Mouse (Mus musculus) spleen, postnatal 10 days (tissue): ENCODE measurements around the gene Gm49325.

Source experiments
- DNase-seq, 2 experiments: peaks; one replicate each; pipeline ENCODE4 v3.0.0; 2021 to 2022; ENCODE audit warnings: low spot score in 2 of 2

Gene Gm49325

DNA sequence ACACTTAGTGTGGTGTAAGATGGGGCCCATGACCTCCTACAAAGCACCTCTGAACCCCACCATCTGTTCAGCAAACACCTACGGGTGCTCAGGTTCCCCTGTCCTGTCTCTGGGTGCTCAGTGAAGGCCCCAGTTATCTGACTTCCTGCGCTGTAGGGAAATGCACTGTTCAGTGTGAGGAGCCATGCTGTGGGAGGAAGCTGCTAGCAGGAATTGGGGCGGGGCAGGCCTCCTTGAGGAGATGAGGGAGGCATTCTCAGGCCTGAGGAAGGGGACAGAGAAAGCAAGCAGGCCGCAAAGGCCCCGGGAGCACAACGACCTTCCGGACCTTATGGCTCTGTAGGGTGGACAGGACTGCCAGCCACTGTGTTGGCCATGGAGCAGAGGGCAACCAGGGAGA is 16.9 kb upstream of the Gm49325 start:
- DNase-seq: no peak

DNA sequence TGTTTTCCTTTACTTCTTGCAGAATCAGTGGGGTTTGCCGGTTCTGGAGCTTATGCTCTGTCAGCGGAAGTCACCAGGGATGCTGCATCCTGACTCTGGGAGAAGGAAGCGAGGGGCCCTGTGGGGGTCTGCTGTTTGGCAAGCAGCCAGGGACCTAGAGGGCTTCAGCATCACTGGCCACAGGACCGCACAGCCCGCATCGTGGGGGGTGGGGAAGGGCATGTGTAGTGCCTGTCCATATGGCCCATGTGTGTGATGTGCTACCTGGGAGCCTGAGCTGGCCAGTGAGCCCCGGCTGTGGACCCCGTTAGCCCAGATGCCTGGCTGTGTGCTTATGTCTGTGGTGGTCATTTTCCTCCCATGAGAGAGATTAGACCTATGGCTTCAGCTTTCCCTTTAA is 16.2 kb upstream of the Gm49325 start:
- DNase-seq: no peak

DNA sequence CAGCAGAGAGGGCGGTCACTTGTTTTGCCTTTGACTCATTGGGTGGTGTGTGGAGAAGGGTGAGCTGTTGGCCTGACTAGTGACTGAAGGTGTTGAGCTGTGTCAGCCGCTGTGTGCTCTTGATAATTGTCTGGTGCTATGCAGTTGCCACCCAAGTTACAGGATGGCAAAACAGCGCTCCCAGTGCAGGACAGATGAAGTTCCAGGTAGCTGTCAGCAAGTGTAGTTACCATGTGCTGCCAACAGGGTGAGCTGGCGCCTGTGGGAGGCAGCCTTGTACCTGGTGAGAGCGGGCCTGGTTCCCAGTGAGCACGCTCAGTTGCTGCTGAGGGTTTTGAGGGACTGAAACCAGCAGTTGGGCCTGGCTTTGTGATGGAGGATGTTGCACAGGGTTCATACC is 15.2 kb upstream of the Gm49325 start:
- DNase-seq: peak; percentile 58 to 85

DNA sequence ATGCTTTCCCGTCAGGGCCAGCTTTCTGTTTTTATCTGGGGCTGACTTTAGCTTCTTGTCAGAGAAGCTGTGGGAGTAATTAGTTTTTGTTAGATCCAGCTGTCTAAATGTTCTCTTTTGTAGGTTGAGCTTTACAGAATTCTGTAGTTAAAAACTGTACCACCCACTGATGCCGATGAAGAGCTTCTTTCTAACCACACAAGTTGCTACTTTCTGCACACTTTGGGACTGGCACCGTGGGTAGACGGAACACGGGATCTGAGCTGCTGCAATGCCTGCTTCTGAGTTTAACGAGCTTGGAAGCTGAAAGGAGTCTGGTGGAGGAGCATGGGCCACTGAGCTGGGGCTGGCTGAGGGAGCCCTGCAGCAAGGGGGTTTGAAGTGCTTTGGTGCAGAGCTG is 14.5 kb upstream of the Gm49325 start:
- no peak for DNase-seq

DNA sequence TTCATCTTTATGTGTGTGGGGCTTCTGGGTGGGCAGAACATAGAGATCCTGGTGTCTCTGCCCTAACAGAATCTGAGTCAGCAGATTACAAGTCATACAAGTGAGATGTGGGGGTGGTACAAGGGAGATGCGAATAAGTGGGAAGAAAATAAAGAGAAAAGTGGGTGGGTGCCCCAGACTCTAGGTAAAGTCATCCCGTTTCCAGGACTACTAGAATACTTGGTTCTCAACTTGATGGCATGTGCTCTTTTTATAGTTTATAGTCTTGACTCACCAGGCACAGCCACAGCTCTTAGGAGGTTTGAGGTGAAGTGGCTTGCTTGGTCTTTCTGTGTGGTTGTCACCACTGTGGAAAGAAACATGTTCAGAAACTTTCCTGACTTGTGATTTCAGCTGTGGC is 9.9 kb upstream of the Gm49325 start:
- no peak for DNase-seq

DNA sequence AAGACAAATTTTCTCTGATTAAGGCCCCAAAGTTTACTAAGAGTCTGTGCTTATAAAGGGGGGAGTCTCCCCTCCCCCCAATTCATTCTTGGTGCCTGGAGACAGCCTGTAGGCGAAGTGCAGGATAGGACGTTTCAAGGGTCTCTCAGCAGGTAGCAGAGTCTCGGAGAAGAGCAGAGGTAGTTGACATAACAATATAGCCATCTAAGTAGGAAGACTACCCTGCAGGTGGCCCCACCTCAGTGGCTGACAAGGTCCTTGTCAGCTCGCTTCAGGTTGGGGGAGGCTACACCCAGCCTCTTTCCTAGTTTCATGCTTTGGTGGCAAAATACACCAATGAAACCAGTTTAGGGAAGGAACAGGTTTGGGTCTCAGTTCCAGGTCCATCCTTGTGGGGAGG is 3.0 kb upstream of the Gm49325 start:
- no peak for DNase-seq

DNA sequence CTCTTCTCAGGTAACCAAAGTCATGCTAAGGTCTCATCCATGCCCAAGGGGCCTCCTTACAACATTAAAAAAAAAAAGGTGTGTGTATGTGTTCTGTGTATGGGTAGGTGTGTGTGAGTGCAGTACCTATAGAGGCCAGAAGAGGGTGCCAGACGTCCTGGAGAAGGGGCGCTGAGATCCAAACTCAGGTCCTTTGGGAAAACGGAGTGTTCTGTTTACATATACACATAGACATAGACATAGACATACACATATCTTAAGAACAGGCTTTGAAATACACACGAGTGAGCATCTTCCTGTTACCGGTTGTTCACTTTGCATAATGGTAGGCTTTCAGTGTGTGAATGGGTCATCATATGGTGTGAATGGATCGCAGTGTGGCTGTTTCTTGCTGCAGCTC is 1.9 kb upstream of the Gm49325 start:
- peak in 1 of 2 experiments; percentile 55 for DNase-seq

DNA sequence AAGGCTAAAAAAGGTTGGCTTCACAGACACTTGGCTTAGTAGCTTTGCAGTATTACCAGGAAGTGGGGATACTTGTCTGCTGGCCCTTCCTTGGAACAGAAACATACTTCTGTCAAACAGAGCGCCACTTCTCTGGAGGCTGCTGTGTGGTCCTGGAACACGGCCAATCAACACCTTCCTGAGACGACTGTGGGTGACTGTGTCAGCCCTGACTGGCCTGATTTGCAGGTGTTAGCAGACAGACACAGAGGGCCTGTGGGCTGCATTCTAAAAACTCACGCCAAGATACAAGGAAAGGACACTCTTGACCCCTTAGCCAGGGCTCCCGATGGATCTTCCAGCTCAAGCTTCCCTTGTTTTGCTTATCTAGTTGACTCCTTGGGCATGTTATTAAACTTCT is 1.0 kb upstream of the Gm49325 start:
- no peak for DNase-seq

DNA sequence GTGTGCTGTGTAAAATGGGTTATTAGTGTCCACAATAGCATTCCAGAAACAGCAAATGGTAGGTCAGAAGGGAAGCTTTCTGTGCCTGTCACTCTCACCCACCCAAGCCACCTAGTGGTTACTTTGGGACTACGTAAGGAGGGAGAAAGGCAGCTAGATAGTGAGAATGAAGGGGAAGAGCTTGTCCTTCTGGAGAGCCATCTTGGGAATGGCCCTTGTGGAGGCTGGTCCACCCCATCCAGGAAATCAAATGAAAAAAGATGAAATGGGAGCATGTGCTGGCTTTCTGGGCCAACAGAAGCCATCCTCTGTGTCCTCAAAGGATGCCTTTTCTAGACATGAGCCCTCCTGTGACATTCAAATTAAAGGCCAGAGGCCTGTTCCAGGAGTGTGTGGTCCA is 629 bp upstream of the Gm49325 start:
- peak in 1 of 2 experiments; percentile 46 for DNase-seq

DNA sequence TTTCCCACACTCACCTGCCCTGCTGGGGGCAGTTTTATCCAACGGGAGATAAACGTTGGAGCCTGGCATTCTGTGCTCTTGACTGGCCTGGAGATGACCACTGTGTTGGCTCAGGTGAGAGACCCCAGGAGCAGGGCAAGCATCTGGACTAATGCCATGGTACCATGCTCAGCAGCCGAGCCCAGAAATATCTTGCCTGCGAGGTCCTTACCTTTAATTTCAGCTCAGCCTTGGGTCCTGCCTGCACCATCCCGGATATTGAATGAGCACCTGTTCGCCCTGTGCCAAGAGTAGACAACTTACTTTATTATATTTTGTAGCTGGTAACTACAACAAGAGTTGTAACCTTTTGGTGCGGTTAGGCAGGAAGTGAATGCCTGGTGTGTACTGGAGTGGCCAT is 858 bp downstream of the Gm49325 start:
- DNase-seq: no peak

DNA sequence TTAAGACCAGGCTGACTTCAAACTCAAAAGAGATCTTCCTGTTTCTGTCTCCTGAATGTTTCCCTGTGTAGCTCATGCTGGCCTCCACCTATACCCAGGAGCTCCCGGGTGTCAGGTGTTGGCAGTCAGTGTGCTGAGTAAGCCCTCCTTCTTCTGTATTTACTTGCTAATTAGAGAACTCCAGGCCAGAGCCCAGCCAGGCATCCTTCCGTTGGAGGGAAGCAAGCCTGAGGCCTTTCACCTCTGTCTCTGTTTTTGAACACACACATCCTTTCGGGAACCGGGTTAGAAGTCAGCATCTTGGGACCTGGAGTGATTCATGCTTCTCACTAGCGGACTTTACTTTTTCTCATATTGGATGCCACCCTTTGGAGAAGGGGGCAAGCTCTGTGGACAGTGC is 1.4 kb downstream of the Gm49325 start:
- no peak for DNase-seq

DNA sequence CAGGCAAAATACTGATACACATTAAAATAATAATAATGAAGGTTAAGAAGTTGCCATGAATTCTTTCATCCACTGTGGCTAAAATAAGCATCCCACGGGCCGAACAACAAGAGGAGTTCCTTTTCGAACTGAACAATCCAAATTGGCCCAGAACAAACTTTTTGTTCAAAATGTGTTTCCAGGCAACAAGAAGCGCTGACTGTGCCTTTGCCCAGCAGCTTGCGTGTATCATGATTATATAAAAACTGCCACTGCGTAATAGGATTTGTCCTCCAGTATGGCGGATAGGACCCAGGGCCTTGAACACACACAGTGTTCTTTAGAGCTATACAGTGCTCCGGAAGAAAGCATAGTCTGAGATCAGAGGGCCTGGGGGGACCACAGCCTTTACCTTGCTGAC is 2.6 kb downstream of the Gm49325 start:
- no peak for DNase-seq

DNA sequence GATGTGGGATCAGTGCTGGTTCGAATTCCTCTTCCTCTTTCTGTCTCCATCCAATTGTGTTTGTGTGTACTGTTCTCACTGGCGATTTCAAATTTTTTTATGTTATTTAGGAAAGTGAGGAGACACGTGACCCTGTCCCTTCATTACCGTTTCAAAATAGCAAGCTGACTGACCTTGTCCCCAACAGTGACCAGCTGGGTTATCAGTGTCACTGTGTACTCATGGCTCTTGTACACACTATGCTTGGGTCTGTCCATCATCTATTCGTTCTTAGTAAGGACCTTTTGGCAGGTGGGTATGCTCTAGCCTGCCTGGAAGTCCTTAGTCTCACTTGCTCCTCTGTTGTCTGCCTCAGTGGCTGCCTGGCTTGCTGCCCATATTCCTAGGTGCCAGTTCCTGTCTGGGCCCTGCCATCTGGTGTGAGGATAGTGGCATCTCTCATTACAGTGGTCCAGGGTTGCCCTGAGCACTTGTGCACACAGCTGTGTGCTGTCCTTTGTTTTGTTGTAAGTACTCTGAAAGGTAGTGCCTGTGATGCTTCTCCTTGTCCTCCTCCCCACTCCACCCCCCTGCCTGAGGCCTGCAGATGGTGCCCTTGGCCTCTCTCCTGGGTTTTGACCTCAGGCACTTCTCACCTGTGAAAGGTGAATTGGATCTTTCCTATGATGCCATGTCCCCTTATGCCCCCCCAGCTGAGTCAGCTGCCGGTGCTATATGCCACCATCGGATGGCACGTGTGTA is 4.4 kb downstream of the Gm49325 start:
- no peak for DNase-seq

DNA sequence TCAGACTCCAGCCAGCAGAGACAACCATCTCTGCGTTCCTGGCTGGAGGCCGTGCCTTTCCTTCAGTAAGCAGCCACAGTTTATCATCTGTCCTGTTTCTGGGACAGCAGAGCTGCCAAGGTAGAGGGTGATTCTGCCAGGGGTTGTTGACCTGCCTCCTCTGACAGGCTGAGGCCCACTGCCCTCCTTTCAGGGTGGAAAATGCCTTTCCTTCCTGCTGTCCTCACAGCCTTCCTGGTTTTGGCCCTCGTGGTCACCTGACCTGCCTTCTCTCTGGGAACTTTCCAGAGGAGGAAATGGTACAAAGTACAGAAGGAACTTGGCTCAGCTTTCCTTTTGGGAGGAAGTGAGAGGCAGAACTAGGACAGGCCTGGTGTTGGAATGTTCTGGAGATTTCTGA is 7.4 kb downstream of the Gm49325 start:
- no peak for DNase-seq

DNA sequence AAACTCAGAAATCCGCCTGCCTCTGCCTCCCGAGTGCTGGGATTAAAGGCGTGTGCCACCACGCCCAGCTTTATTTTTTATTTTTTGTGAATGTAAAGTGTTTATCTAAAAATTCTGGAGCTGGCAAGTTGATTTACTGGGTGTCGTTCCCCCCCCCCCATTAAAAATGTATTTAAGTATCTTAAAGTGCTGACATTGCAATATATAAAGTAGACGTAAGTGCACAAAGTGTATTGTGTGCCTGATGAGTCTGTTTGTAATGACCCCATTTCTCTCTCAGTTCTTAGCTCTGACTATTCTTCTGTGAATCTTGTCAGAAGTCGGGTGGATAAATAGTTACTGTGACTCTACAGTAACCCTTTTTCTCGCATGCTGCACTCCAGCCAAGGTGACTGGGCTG is 9.7 kb downstream of the Gm49325 start:
- no peak for DNase-seq

DNA sequence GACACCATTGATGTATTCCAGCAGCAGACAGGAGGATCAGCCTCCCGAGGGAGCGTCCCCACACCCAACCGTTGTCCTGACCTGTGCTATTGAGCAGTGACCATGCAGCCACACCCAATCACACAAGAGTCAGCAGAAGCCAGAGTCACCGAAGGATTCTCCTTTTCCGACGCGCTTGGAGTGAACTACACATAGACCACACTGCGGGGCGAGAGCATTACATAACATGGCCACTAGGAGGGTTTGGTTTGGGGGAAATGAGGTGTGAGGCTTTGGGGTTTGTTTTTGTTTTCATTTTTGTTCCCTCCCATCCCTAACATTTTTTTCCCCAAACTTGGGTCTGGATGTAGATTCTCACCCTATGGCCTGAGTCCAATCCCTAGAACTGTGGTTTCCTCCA is 10.2 kb downstream of the Gm49325 start:
- no peak for DNase-seq

DNA sequence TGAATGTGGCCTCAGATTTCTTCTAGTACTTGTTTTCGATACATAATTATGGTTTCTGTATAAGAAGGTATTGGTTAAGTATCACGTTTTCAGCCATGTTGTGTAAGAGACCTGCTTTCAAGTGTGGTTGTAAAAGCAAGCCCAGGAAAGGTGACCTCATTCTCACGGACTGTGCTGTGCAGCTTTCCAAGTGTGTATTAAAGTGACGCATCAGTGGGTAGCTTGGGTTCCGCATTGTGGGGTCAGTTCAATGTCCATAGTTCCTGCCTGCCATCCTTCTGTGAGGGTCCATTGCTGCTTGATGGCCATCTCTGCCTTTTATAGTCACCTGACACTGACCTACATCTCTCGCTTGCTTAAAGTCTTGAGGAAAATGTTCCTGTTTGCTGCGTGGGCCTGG is 10.9 kb downstream of the Gm49325 start:
- DNase-seq: no peak

DNA sequence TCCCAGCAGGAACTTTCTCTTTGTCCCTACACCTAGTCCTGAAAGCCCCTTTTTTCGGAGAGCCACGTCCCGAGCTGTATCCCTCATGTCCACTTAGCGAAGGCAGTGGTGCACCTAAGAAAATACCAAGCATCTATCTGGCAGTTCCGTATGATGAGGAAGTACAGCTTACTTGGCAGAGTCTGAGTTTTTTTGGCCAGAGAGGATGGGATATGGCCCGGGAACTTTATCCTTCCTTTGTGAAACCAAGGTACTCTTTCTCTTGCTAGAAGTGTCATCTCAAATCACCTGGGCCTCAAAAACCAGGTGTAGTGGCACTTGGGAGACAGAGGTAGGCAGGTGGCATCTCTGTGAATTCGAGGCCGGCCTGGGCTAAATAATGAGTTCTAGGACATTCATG is 15.5 kb downstream of the Gm49325 start:
- DNase-seq: no peak

DNA sequence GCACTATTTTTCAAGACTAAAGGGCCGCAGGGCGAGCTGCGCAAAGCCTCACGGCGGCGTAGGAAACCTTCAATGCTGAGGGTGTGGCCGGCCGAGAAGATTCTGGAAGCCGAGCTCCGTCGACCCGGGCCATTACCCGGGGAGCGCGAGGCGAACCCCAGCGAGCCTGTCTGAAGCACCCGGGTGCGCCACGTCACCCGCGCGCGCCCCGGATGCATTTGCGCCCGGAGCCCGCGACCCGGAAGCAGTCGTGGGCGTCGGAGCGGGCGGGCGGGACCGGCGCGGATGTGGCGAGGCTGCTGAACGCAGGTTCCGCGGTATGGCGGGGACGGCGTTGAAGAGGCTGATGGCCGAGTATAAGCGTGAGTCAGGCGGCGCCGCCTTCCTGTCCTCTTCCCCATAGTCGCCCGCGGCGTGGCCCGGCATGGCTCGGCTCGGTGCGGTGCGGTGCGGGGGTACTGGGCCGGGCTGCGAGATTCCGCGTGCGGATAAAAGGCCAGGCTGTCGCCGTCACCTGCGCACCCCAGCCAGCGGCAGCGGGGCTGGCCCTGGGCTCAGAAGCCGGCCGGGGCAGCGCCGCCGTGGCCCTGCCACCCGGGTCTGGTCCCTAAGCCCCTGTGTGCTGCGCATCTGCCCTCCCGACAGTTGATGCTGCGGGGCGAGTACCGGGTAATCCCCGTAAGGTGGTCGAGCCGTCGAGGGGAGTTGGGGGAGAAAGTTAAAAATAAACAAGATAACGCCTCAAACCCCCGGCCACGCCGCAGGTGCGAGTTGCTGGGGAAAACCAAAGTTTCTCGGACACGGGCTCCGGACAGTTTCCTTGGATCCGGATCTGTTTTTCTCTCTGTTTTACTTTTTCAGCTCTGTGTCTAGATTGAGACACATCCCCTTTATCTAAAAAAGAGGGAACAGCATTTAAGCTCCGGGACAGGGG is 16.3 kb downstream of the Gm49325 start, which contains the start of gene Ube2g2:
TSS of gene Ube2g2 (plus strand) at position 221 of the 934 bp plus-strand sequence.
- DNase-seq: peak; percentile 90 to 95

DNA sequence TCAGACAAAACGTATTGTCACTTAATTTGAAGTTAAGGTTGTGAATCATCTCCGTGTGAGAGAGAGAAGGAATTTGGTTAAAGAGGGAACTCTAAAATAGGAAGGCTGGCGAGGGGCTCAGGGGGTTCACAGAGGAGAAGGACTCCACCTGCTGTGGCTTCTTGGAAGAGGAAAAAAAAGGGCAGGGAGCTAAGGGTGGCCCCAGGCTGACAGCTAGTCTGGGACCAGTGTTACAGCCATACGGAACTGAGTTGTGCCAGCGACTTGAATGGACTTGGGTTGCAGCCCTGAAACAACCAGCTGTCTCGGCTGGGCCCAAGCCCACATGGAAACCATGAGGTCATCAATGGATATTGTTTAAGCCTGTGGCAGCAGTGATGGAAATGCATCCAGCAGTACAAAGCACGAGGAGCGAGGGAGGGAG is 17.1 kb downstream of the Gm49325 start:
- DNase-seq: peak; percentile 27 to 28

DNA sequence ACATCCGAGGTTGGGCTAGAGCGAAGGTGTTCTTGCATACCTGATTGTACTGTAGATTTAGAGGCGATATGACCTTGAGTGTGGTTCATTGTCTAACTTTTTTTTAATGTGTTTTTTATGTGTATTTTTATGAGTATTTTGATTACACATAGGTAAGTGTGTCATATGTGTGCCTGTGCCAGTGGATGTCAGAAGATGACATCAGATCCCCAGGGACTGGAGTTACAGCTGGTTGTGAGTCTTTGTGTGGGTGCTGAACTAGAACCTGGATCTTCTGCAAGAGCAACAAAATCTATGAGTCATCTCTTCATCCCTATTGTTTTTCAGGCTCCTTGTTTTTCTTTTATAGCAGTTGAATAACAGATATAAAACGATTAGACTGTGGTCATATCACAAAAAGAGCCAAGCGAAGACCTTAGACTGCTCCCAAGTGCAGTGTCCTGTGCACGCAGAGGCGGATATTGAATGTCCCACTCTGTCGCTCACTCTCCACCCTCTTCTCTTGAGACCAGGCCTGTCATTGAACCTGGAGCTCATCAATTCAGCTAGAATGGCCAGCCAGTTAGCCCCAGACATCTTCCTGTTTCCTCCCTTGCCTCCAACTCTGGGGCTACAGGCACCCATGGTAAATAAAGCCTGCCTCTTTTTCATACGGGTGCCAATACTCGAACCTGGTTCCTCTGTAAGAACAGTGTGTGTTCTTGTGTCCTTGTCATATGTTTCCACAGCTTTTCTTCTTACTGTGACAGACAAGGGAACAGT is 17.8 kb downstream of the Gm49325 start:
- DNase-seq: no peak

DNA sequence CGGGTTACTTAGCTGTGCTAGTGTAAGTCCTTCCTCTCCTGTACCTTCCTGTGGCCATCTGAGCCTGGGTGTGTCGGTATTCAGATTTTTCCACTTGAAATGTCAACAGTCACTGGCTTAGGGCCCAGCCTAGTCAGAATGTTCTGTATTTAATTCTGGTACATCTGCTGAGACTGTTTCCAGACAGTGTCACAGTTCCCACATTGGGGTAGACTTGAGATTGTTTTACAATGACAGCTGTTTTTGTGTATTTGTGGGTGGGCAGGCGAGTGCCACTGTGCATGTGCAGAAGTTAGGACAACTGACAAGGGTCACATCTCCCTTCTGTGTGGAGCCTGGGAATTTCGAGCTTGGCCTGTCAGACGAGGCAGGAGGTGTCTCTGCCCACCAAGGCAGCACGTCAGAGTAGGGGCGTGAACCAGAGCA is 18.6 kb downstream of the Gm49325 start:
- DNase-seq: no peak
